Mouse (Mus musculus) megakaryocyte, adult 5-6 weeks (primary cell): ENCODE results near the gene Speg. TPM values are rescaled to one million over a fixed set of nuclear protein-coding genes. Genes with fewer than 3 reads are reported as not detected.

Source experiments
- ATAC-seq: 2 replicates; pipeline ENCODE4 v1.8.0; 2016; ENCODE audit warnings: mild to moderate bottlenecking, inconsistent platforms; ENCODE audit not compliant: poor library complexity, severe bottlenecking
- total RNA-seq, 2 experiments: library from RNA; stranded (forward) in 1 of 2; stranded (reverse) in 1 of 2; fragments of 153-499, 151-499 nt in 1 of 2; fragments of 221-1000, 200-1000 nt in 1 of 2; gene quantifications; 2 replicates each; pipeline versions ENCODE4 v1.2.3 to v1.2.4; 2015 to 2017

Gene Speg
- total RNA-seq, 2 experiments from 2014 or later, result 0.11 TPM; not detected in 1

- no peak for ATAC-seq
These were observed 11.2 kb upstream of the Speg start for GRCm38 (mm10) chr1:75363868-75364267.

GRCm38 (mm10) chr1:75365510-75366137, 9.5 kb upstream of the Speg start:
- ATAC-seq, result no peak

- ATAC-seq, result no peak
These were observed 5.6 kb upstream of the Speg start for GRCm38 (mm10) chr1:75369360-75369983.

GRCm38 (mm10) chr1:75369984-75370660, 5.0 kb upstream of the Speg start:
- ATAC-seq, result no peak

GRCm38 (mm10) chr1:75371317-75372095, 3.6 kb upstream of the Speg start:
- ATAC-seq, result no peak

- ATAC-seq, result no peak
These were observed 2.6 kb upstream of the Speg start for GRCm38 (mm10) chr1:75372450-75372849.

GRCm38 (mm10) chr1:75373276-75373675, 1.8 kb upstream of the Speg start:
- no peak for ATAC-seq

GRCm38 (mm10) chr1:75379196-75379595, 4.1 kb downstream of the Speg start:
- ATAC-seq, result no peak

GRCm38 (mm10) chr1:75379931-75380330, 4.8 kb downstream of the Speg start:
- ATAC-seq, result no peak

- no peak for ATAC-seq
These were observed 5.9 kb downstream of the Speg start for GRCm38 (mm10) chr1:75380951-75381350.

GRCm38 (mm10) chr1:75381482-75382355, 6.6 kb downstream of the Speg start:
- ATAC-seq, result no peak

GRCm38 (mm10) chr1:75382356-75383071, 7.4 kb downstream of the Speg start:
- no peak for ATAC-seq

- no peak for ATAC-seq
These were observed 9.5 kb downstream of the Speg start for GRCm38 (mm10) chr1:75384470-75385141.

GRCm38 (mm10) chr1:75385142-75385730, 10.1 kb downstream of the Speg start:
- ATAC-seq, result no peak

- no peak for ATAC-seq
These were observed 11.1 kb downstream of the Speg start for GRCm38 (mm10) chr1:75386149-75386548.

- no peak for ATAC-seq
These were observed 12.4 kb downstream of the Speg start for GRCm38 (mm10) chr1:75387469-75387928.

GRCm38 (mm10) chr1:75387929-75388897, 13.1 kb downstream of the Speg start:
- ATAC-seq, result no peak
